Mouse (Mus musculus) bone marrow, adult 2 months (tissue): ENCODE data around the gene Asb2.

Experiments
- CTCF ChIP-seq: fragments of 200-500 bp; IDR thresholded peaks from 2 replicates; pipeline ENCODE4 v1.5.1; 2011; ENCODE audit warnings: low read length, control low read depth; ENCODE audit not compliant: control insufficient read depth, insufficient read depth
- POLR2A ChIP-seq: fragments of 200-500 bp; IDR thresholded peaks from 2 replicates; pipeline ENCODE4 v1.6.1; 2011; ENCODE audit warnings: low read depth, mild to moderate bottlenecking, control low read depth, low read length, borderline replicate concordance; ENCODE audit not compliant: control insufficient read depth

DNA sequence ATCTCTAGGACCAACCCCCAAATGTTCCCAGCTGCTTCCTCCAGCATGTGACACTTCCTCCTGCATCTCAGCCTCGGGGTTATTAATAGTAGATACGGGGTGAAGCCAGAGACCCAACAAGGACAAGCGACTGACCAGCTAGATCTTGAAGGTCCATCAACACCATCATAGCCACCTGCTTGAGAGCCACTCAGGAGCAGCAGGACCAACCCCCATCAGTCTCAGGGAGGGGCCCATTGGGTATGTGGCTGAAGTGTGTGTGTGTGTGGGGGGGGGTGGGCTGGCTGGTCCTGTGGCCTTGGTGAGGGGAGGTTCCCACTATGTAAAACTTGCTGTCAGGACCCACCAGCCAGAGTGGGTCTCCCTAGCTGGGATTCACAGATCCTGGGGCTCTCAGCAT, 19.0 kb downstream of the Asb2 start:
- TF ChIP-seq CTCF (no peak), POLR2A (no peak)
